Mouse (Mus musculus) cerebellum, postnatal 25 days (tissue): ENCODE measurements around the gene Vmn1r89.

Source experiments
- DNase-seq, 2 experiments: peaks; one replicate each; pipeline ENCODE4 v3.0.0; 2021; ENCODE audit warnings: mixed read lengths in 2 of 2

Gene Vmn1r89

GRCm38 (mm10) chr7:13212720-13213119 is at the start of gene Vmn1r89:
TSS of gene Vmn1r89 (plus strand) at chr7:13213020.
- no peak for DNase-seq

- DNase-seq, result no peak
These were observed 48.2 kb downstream of the Vmn1r89 start for GRCm38 (mm10) chr7:13260746-13261700.

- no peak for DNase-seq
These were observed 51.0 kb downstream of the Vmn1r89 start for GRCm38 (mm10) chr7:13263851-13264250.

GRCm38 (mm10) chr7:13264396-13264795 is 51.6 kb downstream of the Vmn1r89 start:
- no peak for DNase-seq

GRCm38 (mm10) chr7:13268749-13269260 is 56.0 kb downstream of the Vmn1r89 start:
- DNase-seq, result no peak

- DNase-seq, result no peak
These were observed 56.6 kb downstream of the Vmn1r89 start for GRCm38 (mm10) chr7:13269394-13269793.
